Mouse (Mus musculus): ENCODE measurements around the gene Arid3c. TPM values are rescaled to one million over a fixed set of nuclear protein-coding genes. Genes with fewer than 3 reads are reported as not detected.
"Not testable (repeated sequence)": the region's sequence is repeated elsewhere in the genome, so short reads cannot be mapped to it uniquely, and the experiment has no call there.

Arid3c gene
- polyA plus RNA-seq (2015; fragmentation: Nextera tagmentation; extraction: Ambion mirVana): not detected in 2 replicates

DNA sequence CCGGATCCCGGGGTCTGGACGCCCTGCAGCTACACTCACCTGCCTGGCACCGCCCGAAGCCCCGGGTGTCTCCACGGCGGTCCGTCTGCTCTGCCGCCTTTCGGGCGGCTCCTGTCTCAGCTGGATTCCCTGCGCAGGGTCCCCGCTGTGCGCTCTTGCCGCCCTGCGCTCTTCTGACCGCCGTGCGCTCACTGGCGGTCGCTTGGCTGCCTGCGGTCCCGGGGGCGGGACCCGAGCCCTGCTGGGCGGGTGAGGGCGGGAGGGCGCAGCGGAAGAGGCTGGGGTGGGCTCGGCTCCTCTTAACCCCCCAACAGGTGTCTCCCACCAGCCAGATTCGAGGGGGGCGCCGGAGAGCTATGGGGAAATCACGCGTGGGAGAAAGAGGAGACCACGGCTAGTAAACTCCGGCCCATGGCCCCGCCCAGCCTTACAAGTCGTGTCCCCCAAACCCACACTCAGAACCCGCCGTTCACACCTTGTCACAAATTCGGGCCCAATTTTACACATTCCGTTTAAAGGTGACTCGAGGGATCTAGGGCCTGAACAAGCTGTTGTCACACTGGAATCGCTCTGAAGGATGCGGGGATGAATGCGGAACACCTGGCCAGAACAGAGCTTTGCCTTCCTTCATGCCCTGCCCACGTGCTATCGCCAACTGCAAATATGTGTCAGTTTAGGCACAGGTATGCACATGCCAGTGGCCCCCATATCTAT is at the start of gene Arid3c:
TSS of gene Arid3c (minus strand) at position 91 of the 714 bp plus-strand sequence.
- H3K9me3 ChIP-seq: no peaks in the 10 kb centered on the region
- H3K27me3 ChIP-seq (replicated peaks): peaks cover 62% of the 10 kb centered on the region
- H3K4me2 ChIP-seq (replicated peaks): peak within 1 kb of the TSS; percentile 69
- 1% methylated on average over 50 of the region's 50 CpGs for WGBS
- no peak within 1 kb of the TSS for H3K27ac ChIP-seq
- peaks cover 8% of the 10 kb centered on the region for H3K4me1 ChIP-seq (replicated peaks)
- H3K9ac ChIP-seq: 0 out of 2 replicates have a peak within 1 kb of the TSS, but pooled peaks have one; percentile 2
- H3K36me3 ChIP-seq: no peaks in the 10 kb centered on the region
- ATAC-seq: peak; percentile 59; the same call in 1 of the 2 replicates
- H3K4me3 ChIP-seq (replicated peaks): peak within 1 kb of the TSS; percentile 33

DNA sequence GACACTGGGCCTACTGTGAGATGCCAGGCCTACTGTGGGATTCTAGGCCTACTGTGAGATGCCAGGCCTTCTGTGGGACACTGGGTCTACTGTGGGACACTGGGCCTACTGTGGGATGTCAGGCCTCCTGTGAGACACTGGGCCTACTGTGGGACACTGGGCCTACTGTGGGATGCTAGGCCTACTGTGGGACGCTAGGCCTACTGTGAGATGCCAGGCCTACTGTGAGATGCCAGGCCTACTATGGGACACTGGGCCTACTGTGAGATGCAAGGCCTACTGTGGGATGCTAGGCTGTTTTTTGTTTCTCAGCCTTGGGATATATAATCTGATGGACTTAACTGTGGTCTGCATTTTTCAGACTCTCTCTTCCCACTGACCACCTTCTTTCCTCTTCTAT is 44.9 kb upstream of the Arid3c start:
- ATAC-seq; H3K36me3 ChIP-seq; H3K4me2 ChIP-seq (replicated peaks); H3K27ac ChIP-seq; H3K4me1 ChIP-seq (replicated peaks); H3K27me3 ChIP-seq (replicated peaks); H3K9ac ChIP-seq; H3K4me3 ChIP-seq (replicated peaks); H3K9me3 ChIP-seq: not testable (repeated sequence)
- 90% methylated on average over 1 of the region's 1 CpGs for WGBS

DNA sequence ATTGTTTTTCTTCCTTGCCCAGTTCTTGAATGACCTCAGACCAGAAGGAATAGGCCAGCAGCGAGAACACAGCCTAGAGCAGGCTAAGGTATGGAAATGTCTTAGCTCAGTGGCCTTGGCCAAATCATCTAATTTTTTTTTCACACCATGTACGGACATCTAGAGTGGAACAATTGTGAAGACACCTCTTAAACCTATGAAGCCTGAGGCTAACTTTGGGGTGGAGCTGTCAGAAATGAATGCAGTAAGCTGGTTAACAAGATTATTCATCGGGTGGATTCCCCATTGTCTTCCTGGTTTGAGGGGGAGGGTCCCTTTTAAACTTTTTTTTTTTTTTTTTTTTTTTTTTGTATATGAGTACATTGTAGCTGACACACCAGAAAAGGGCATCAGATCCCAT is 43.6 kb upstream of the Arid3c start:
- Histone ChIP-seq H3K27ac (0 out of 2 replicates have a peak overlapping the region, but pooled peaks have one; percentile 22), H3K4me2 (replicated peaks) (peak overlapping the region; percentile 46), H3K4me3 (replicated peaks) (peak overlapping the region; percentile 40; the same call in 1 of the 2 replicates)
- not testable (repeated sequence) for H3K36me3 ChIP-seq; H3K4me1 ChIP-seq (replicated peaks); H3K27me3 ChIP-seq (replicated peaks); H3K9me3 ChIP-seq; ATAC-seq; H3K9ac ChIP-seq
- WGBS: 60% methylated on average over 3 of the region's 3 CpGs

DNA sequence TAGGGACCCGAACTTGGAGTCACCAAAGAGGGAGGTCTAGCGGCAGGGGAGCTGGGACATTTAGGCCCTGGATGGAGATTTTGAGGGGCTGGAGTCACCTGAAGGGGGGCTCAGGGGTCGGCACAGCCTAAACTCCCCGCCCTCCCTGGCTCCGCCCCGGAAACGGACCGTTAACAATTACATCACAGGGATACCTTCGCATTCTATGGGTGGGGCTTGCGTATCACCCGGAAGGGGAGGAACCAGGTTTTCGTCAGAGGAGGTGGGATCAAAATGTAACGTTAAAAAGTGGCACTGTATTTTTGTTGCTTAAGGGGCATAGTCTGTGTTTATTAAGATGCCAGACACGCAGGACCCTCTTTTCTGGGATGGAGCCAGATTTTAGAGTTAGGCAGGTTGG is 43.1 kb upstream of the Arid3c start, which contains the start of gene Ccl27a:
TSS of gene Ccl27a (minus strand) at position 246 of the 400 bp plus-strand sequence.
- not testable (repeated sequence) for H3K9me3 ChIP-seq; ATAC-seq; H3K4me1 ChIP-seq (replicated peaks); H3K27me3 ChIP-seq (replicated peaks); H3K36me3 ChIP-seq; H3K9ac ChIP-seq
- WGBS: 3% methylated on average over 12 of the region's 14 CpGs
- Histone ChIP-seq H3K27ac (0 out of 2 replicates have a peak within 1 kb of the TSS, but pooled peaks have one; percentile 51), H3K4me2 (replicated peaks) (peak within 1 kb of the TSS; percentile 53), H3K4me3 (replicated peaks) (peak within 1 kb of the TSS; percentile 40)

DNA sequence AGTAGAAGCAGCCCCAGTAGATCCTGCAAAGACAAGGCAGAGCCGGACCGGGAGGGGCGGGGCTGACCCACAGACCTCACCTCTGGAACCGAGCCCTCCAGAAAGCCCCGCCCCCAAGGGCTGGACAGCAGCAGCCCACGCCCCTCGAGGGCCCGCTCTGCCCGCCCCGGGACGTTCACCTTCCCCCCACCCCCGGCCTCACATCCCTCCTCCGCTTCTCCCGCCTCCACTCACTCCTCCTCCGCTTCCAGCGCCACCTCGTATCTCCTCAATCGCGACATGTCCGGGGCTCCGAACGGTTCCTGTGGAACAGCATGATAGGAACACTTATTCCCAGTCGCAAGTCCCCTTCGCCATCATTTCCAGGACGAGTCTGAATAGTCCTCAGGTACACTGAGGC is 42.6 kb upstream of the Arid3c start:
- not testable (repeated sequence) for H3K27me3 ChIP-seq (replicated peaks); ATAC-seq; H3K4me1 ChIP-seq (replicated peaks); H3K36me3 ChIP-seq; H3K9ac ChIP-seq; H3K9me3 ChIP-seq
- H3K4me2 ChIP-seq (replicated peaks): peak overlapping the region; percentile 53
- peak overlapping the region; percentile 40 for H3K4me3 ChIP-seq (replicated peaks)
- WGBS: 1% methylated on average over 25 of the region's 25 CpGs
- 0 out of 2 replicates have a peak overlapping the region, but pooled peaks have one; percentile 51 for H3K27ac ChIP-seq

DNA sequence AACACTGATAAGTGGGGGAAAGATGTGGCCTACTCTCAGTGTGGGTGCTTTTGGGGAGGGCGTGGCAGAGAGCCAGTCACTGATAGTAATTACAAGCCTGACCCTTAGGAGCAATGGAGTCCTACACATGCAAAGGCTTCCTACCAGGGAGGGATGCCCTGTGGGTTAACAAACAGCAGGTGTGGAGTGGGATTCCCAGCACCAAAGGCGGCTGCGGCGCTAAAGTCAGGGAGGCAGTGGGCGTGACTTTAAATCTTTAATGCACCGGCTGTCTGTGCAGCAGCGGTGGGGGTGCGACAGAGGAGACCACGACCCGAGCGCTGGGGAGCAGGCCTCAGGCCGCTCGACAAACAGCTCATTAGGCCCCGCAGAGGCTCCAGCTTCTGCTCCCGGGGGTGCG is 42.0 kb upstream of the Arid3c start:
- not testable (repeated sequence) for H3K9ac ChIP-seq; H3K36me3 ChIP-seq; H3K9me3 ChIP-seq; H3K27me3 ChIP-seq (replicated peaks); ATAC-seq; H3K4me1 ChIP-seq (replicated peaks)
- 13% methylated on average over 7 of the region's 16 CpGs for WGBS
- Histone ChIP-seq H3K27ac (0 out of 2 replicates have a peak overlapping the region, but pooled peaks have one; percentile 36), H3K4me3 (replicated peaks) (peak overlapping the region; percentile 22; the same call in 1 of the 2 replicates), H3K4me2 (replicated peaks) (peak overlapping the region; percentile 51)

DNA sequence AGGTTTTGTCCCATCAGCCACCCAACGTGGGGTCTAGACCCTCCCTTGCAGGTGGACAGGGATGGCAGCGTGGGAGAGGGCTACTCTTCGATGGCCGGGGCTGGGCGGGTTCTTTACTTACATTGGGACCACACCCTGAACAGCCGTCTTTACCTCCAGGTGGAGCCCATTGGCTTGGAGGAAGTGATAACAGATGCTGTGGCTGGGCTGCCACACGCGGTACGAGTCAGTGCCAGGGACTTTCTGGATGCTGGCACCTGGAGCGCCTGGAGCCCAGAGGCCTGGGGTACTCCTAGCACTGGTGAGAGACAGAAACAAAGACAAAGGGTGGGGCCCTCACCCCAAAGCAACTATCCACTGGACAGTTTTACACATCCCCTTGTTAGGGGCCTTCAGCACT is 36.4 kb upstream of the Arid3c start:
- not testable (repeated sequence) for H3K27me3 ChIP-seq (replicated peaks); H3K4me3 ChIP-seq (replicated peaks); H3K9ac ChIP-seq; H3K4me2 ChIP-seq (replicated peaks); ATAC-seq; H3K27ac ChIP-seq; H3K9me3 ChIP-seq; H3K36me3 ChIP-seq; H3K4me1 ChIP-seq (replicated peaks)
- 78% methylated on average over 10 of the region's 10 CpGs for whole genome bisulfite sequencing

DNA sequence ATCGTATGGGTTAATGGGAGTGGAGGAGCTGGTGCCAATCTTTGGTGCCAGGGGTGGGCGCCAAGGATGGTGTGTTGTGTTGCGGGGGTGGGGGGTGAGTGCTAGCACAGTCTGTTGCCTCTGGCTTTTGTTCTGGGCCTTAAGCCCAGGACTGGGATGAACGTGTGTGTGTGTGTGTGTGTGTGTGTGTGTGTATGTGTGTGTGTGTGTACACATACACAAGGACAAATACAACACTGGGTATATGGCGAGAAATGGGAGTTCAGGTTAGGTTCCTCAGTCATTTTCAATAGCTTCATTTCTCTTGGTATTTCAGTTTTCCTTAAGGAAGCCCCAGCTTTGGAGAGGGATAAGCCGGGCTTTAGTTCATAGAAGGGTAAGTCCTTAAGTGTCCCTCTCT is 32.2 kb upstream of the Arid3c start:
- not testable (repeated sequence) for H3K27me3 ChIP-seq (replicated peaks); H3K9me3 ChIP-seq; H3K27ac ChIP-seq; ATAC-seq; H3K9ac ChIP-seq; H3K4me3 ChIP-seq (replicated peaks); H3K4me2 ChIP-seq (replicated peaks); H3K36me3 ChIP-seq
- peaks cover 33% of the 10 kb centered on the region for H3K4me1 ChIP-seq (replicated peaks)
- WGBS: 81% methylated on average over 5 of the region's 6 CpGs

DNA sequence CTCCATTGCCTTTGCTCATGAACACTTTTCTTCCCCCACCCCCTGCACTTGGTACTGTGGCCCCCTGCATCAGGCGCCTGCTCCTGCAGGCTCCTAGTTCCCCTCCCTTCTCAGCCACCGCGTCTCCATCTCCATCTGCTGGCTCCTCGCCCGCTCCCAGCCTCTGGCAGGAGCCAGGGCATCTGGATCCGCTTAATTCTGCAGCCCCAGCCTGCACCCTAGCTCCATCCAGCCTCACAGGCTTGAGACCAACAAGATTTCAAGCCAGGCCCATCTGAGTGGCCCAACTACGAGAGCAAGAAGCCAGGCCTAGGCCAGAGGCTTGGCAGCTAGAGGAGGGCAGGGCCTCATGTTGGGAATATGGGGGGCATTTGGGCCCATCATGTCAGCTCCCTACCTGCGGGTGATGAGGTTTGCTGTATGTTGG is 31.8 kb upstream of the Arid3c start:
- Histone ChIP-seq H3K27ac (peak overlapping the region; percentile 92), H3K9ac (peak overlapping the region; percentile 37)
- 32% methylated on average over 8 of the region's 8 CpGs for whole genome bisulfite sequencing

DNA sequence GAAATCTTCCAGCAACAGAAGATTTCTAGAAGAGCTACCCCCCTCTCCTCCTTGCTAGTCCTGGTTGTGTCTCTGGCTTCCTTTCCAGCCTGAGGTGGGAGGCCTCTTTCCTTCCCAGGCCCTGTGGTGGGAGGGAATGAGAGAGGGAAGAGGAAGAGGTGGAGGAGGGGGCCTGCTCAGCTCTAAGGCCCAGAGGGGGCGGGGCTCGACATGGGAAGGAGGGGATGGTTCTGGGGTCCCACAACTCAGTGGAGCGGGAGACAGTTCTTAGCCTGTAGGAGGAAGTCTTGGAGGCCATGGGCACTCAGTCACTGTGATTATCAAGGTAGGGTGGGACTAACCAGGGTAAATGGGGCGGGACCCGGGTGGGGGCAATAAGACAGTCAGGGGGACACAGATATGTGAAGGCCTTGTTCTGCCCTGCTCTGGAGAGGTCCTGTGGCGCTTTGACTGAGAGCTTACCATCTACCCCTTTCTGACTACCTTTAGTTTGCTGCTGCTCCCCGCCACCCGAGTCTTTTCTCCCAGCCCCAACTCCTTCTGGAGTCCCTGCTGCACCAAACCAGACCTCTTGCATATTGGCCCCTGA is 31.3 kb upstream of the Arid3c start:
- Histone ChIP-seq H3K9me3 (no peaks in the 10 kb centered on the region), H3K4me1 (replicated peaks) (peaks cover 33% of the 10 kb centered on the region), H3K4me2 (replicated peaks) (peak overlapping the region; percentile 74), H3K27me3 (replicated peaks) (no peaks in the 10 kb centered on the region), H3K36me3 (0 out of 2 replicates have a peak, but pooled peaks cover under 1% of the 10 kb centered on the region), H3K4me3 (replicated peaks) (peak overlapping the region; percentile 47), H3K27ac (peak overlapping the region; percentile 92), H3K9ac (peak overlapping the region; percentile 37)
- ATAC-seq: peak; percentile 14; the same call in 1 of the 2 replicates
- 32% methylated on average over 8 of the region's 8 CpGs for WGBS

More for the DNA sequence above, 31.8 kb upstream of the Arid3c start:
- not testable (repeated sequence) for ATAC-seq; H3K9me3 ChIP-seq; H3K36me3 ChIP-seq; H3K27me3 ChIP-seq (replicated peaks)
- Histone ChIP-seq H3K4me1 (replicated peaks) (peaks cover 33% of the 10 kb centered on the region), H3K4me3 (replicated peaks) (peak overlapping the region; percentile 47), H3K4me2 (replicated peaks) (peak overlapping the region; percentile 74)

DNA sequence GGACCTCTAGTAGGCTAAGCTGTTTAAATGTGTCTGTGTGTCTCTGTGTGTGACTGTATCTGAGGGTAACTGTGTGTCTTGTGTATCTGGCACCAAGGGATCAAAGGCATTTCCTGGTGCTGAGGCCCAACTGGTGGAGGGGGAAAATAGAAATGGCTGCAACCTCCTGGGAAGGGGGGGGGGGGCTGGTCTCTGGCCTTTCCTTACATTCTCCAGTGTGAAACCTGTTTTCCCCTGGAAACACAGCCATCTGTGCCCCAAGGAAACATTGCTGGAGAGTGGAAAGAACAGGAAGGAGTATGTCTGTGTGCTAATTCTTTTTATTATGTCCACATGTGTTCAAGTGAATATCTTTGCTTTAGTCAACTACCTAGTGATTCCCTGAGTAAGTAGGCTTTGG is 30.7 kb upstream of the Arid3c start:
- Histone ChIP-seq H3K27ac (peak overlapping the region; percentile 92), H3K36me3 (0 out of 2 replicates have a peak, but pooled peaks cover 5% of the 10 kb centered on the region), H3K4me3 (replicated peaks) (peak overlapping the region; percentile 47), H3K4me1 (replicated peaks) (peaks cover 33% of the 10 kb centered on the region), H3K27me3 (replicated peaks) (no peaks in the 10 kb centered on the region), H3K9ac (peak overlapping the region; percentile 48; the same call in 1 of the 2 replicates), H3K4me2 (replicated peaks) (peak overlapping the region; percentile 74), H3K9me3 (no peaks in the 10 kb centered on the region)
- no peak for ATAC-seq

DNA sequence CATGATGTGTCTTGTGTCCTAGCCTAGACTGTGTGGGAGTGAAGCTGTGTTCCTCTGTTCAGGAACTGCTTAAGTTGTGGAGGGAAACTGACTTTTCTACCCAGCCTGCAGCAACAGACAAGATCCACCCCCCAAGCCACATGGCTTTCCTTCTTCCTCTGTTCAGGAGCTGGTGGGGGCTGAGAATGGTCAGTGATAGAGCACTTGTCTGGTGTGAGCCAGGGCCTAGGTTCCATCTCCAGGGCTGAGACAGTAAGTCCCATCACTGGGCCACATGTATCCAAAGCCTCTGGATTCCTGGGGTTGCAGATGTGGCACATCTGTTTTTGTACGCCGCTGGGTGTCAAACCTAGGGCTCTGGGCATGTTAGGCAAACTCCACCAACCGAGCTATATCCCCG is 30.0 kb upstream of the Arid3c start:
- peak; percentile 5; the same call in 1 of the 2 replicates for ATAC-seq

More for the DNA sequence above, 30.0 kb upstream of the Arid3c start:
- Histone ChIP-seq H3K9me3 (no peaks in the 10 kb centered on the region), H3K27ac (peak overlapping the region; percentile 92), H3K4me3 (replicated peaks) (peak overlapping the region; percentile 47), H3K4me2 (replicated peaks) (peak overlapping the region; percentile 74), H3K4me1 (replicated peaks) (peaks cover 39% of the 10 kb centered on the region), H3K27me3 (replicated peaks) (no peaks in the 10 kb centered on the region), H3K36me3 (0 out of 2 replicates have a peak, but pooled peaks cover 5% of the 10 kb centered on the region), H3K9ac (peak overlapping the region; percentile 48)
- 69% methylated on average over 4 of the region's 4 CpGs for WGBS

Data from intestine, embryonic 15.5 days (tissue).